Mouse (Mus musculus): ENCODE measurements around the gene Gss. TPM values are rescaled to one million over a fixed set of nuclear protein-coding genes. Genes with fewer than 3 reads are reported as not detected.
"Not testable (repeated sequence)": the region's sequence is repeated elsewhere in the genome, so short reads cannot be mapped to it uniquely, and the experiment has no call there.

The Gss gene
- polyA plus RNA-seq, 1 experiment = 85.3 TPM

- Histone ChIP-seq H3K27me3 (ENCODE audit: control insufficient read depth, insufficient read depth, low read length) (no peaks in the 10 kb centered on the region), H3K36me3 (ENCODE audit: control insufficient read depth, insufficient read depth, low read length) (no peaks in the 10 kb centered on the region), H3K27ac (ENCODE audit: insufficient read depth, low read depth, low read length) (no peak overlapping the region), H3K4me3 (ENCODE audit: low read depth, low read length) (no peak overlapping the region), H3K4me1 (ENCODE audit: control insufficient read depth, insufficient read depth, insufficient read length, low read length) (peaks cover 6% of the 10 kb centered on the region; the same call in 1 of the 2 replicates)
- 52% methylated on average over 6 of the region's 6 CpGs for WGBS
- TF ChIP-seq POLR2A (IDR thresholded peaks at IDR 0.05; ENCODE audit: low read depth, low read length) = no peak
- TF ChIP-seq CTCF (IDR thresholded peaks at IDR 0.05; ENCODE audit: extremely low read depth, insufficient read length, insufficient replicate concordance, low read depth, low read length) = no peak
These were observed 24.4 kb upstream of the Gss start for GRCm38 (mm10) chr2:155616971-155617370.

- no peaks in the 10 kb centered on the region for H3K36me3 ChIP-seq (ENCODE audit: control insufficient read depth, insufficient read depth, low read length)
- no peak for TF ChIP-seq CTCF (IDR thresholded peaks at IDR 0.05; ENCODE audit: extremely low read depth, insufficient read length, insufficient replicate concordance, low read depth, low read length)
- TF ChIP-seq POLR2A (IDR thresholded peaks at IDR 0.05; ENCODE audit: low read depth, low read length) = no peak
- H3K4me1 ChIP-seq (ENCODE audit: control insufficient read depth, insufficient read depth, insufficient read length, low read length) = peaks cover 6% of the 10 kb centered on the region; the same call in 1 of the 2 replicates
- no peak overlapping the region for H3K4me3 ChIP-seq (ENCODE audit: low read depth, low read length)
- no peak overlapping the region for H3K27ac ChIP-seq (ENCODE audit: insufficient read depth, low read depth, low read length)
- WGBS = 69% methylated on average over 8 of the region's 8 CpGs
- no peaks in the 10 kb centered on the region for H3K27me3 ChIP-seq (ENCODE audit: control insufficient read depth, insufficient read depth, low read length)
These were observed 21.3 kb upstream of the Gss start for GRCm38 (mm10) chr2:155613953-155614352.

DNA sequence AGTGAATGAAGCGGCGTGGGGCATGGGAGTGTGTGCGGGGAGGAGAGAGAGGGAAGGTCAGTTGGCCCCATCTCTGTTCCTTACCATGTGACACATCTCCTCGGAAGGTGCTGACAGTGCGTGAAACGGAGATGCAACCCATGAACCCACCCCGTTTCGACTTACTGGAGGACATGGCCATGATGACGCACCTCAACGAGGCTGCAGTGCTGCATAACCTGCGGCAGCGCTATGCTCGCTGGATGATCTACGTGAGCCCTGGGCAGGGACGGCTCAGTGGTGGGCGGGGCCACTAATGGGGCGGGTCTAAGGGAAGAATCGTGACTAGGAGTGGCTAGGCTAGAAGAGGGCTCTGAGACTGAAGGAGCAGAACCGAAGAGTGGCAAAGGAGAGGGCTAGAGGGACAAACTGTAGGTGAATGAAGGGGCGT lies 20.7 kb upstream of the Gss start:
- no peaks in the 10 kb centered on the region for H3K36me3 ChIP-seq (ENCODE audit: control insufficient read depth, insufficient read depth, low read length)
- TF ChIP-seq CTCF (IDR thresholded peaks at IDR 0.05; ENCODE audit: extremely low read depth, insufficient read length, insufficient replicate concordance, low read depth, low read length) (no peak), POLR2A (IDR thresholded peaks at IDR 0.05; ENCODE audit: low read depth, low read length) (no peak)
- H3K27ac ChIP-seq (ENCODE audit: insufficient read depth, low read depth, low read length) = no peak overlapping the region
- H3K4me3 ChIP-seq (ENCODE audit: low read depth, low read length) = peak overlapping the region; percentile 45
- H3K27me3 ChIP-seq (ENCODE audit: control insufficient read depth, insufficient read depth, low read length) = no peaks in the 10 kb centered on the region
- H3K4me1 ChIP-seq (ENCODE audit: control insufficient read depth, insufficient read depth, insufficient read length, low read length) = peaks cover 6% of the 10 kb centered on the region; the same call in 1 of the 2 replicates
- WGBS = 3% methylated on average over 20 of the region's 20 CpGs

GRCm38 (mm10) chr2:155611834-155612550 lies 19.4 kb upstream of the Gss start:
- no peak for TF ChIP-seq POLR2A (IDR thresholded peaks at IDR 0.05; ENCODE audit: low read depth, low read length)
- no peak for TF ChIP-seq CTCF (IDR thresholded peaks at IDR 0.05; ENCODE audit: extremely low read depth, insufficient read length, insufficient replicate concordance, low read depth, low read length)
- Histone ChIP-seq H3K4me1 (ENCODE audit: control insufficient read depth, insufficient read depth, insufficient read length, low read length) (peaks cover 6% of the 10 kb centered on the region; the same call in 1 of the 2 replicates), H3K27ac (ENCODE audit: insufficient read depth, low read depth, low read length) (no peak overlapping the region), H3K27me3 (ENCODE audit: control insufficient read depth, insufficient read depth, low read length) (no peaks in the 10 kb centered on the region), H3K4me3 (ENCODE audit: low read depth, low read length) (no peak overlapping the region), H3K36me3 (ENCODE audit: control insufficient read depth, insufficient read depth, low read length) (no peaks in the 10 kb centered on the region)
- 89% methylated on average over 9 of the region's 9 CpGs for WGBS

- 54% methylated on average over 4 of the region's 4 CpGs for WGBS
- TF ChIP-seq POLR2A (IDR thresholded peaks at IDR 0.05; ENCODE audit: low read depth, low read length) = no peak
- TF ChIP-seq CTCF (IDR thresholded peaks at IDR 0.05; ENCODE audit: extremely low read depth, insufficient read length, insufficient replicate concordance, low read depth, low read length) = no peak
- Histone ChIP-seq H3K4me3 (ENCODE audit: low read depth, low read length) (no peak within 1 kb of the TSS), H3K36me3 (ENCODE audit: control insufficient read depth, insufficient read depth, low read length) (no peaks in the 10 kb centered on the region), H3K27ac (ENCODE audit: insufficient read depth, low read depth, low read length) (no peak within 1 kb of the TSS), H3K27me3 (ENCODE audit: control insufficient read depth, insufficient read depth, low read length) (no peaks in the 10 kb centered on the region), H3K4me1 (ENCODE audit: control insufficient read depth, insufficient read depth, insufficient read length, low read length) (peaks cover 6% of the 10 kb centered on the region; the same call in 1 of the 2 replicates)
These were observed 18.4 kb upstream of the Gss start, which contains the start of gene Myh7b for GRCm38 (mm10) chr2:155610978-155611377. Gene Myh7b, plus strand, starts transcription at chr2:155611212.

DNA sequence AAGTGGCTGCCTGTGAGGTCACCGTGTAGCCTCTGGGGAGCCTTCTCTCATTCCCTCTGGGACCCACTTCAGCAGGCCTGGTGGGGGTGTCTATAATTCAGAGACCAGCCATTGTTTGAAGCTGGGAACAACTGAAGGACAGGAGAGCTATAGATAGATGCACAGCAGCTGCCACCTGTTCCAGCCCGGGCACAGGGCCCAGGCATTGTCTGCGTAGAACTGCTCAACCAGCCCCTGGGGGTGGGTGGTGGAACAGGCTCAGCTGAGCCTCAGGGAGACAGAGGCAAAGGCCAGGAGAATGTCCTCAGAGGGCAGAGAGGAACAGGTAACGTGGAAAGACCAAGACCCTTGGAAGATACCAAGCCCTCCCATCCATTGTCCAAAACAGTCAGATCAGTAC lies 13.8 kb upstream of the Gss start:
- 78% methylated on average over 4 of the region's 4 CpGs for WGBS

DNA sequence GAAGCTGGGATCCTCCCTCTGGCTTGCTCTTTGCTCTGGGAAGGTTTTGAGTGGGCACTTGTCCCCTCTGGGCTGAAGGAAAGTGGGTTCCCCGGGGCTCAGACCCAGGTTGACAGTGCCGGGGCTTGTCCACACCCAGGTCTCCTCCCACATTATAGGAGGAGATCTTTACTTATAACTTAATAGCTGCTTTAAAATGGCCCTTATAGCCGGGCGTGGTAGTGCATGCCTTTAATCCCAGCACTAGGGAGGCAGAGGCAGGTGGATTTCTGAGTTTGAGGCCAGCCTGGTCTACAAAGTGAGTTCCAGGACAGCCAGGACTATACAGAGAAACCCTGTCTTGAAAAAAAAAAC lies 12.6 kb upstream of the Gss start:
- H3K36me3 ChIP-seq (ENCODE audit: control insufficient read depth, insufficient read depth, low read length); H3K4me1 ChIP-seq (ENCODE audit: control insufficient read depth, insufficient read depth, insufficient read length, low read length); H3K4me3 ChIP-seq (ENCODE audit: low read depth, low read length); H3K27me3 ChIP-seq (ENCODE audit: control insufficient read depth, insufficient read depth, low read length); H3K27ac ChIP-seq (ENCODE audit: insufficient read depth, low read depth, low read length): not testable (repeated sequence)
- WGBS = 27% methylated on average over 4 of the region's 4 CpGs

More for the DNA sequence above, 13.8 kb upstream of the Gss start:
- no peak for TF ChIP-seq POLR2A (IDR thresholded peaks at IDR 0.05; ENCODE audit: low read depth, low read length)
- TF ChIP-seq CTCF (IDR thresholded peaks at IDR 0.05; ENCODE audit: extremely low read depth, insufficient read length, insufficient replicate concordance, low read depth, low read length) = no peak
- H3K4me3 ChIP-seq (ENCODE audit: low read depth, low read length) = no peak overlapping the region
- H3K4me1 ChIP-seq (ENCODE audit: control insufficient read depth, insufficient read depth, insufficient read length, low read length) = peaks cover 2% of the 10 kb centered on the region; the same call in 1 of the 2 replicates
- H3K27ac ChIP-seq (ENCODE audit: insufficient read depth, low read depth, low read length) = no peak overlapping the region
- no peaks in the 10 kb centered on the region for H3K36me3 ChIP-seq (ENCODE audit: control insufficient read depth, insufficient read depth, low read length)
- no peaks in the 10 kb centered on the region for H3K27me3 ChIP-seq (ENCODE audit: control insufficient read depth, insufficient read depth, low read length)

Measured in small intestine, adult 2 months (tissue).